8 mouse cellular contexts compared by ENCODE assay signal in genomic region chr7:79363370-79364043, GRCm38 (mm10). TPM values are rescaled to one million over a fixed set of nuclear protein-coding genes. Genes with fewer than 3 reads are reported as not detected.
DNase-seq lines count a peak whose midpoint lies in the region; ATAC-seq lines count a peak whose summit lies in the region.

No protein-coding gene starts in this region.

- DNase-seq in layer of hippocampus, adult 11-12 months (ENCODE audit: low spot score): peak; percentile 59
- DNase-seq in layer of hippocampus, adult 9-10 months (ENCODE audit: low spot score): no peak
- DNase-seq in adrenal gland, postnatal 14 days: peak; percentile 69
- DNase-seq in kidney, postnatal 4 days: peak; percentile 43 to 56
- DNase-seq in thymus, postnatal 36 days: peak; percentile 62 to 77
- no peak for DNase-seq in ovary, postnatal 14 days (ENCODE audit: low spot score)

- no peak for ATAC-seq in heart, embryonic 11.5 days (replicated peaks; ENCODE audit: insufficient number of reproducible peaks, low FRiP score, low TSS enrichment)
- ATAC-seq in megakaryocyte-erythroid progenitor cell, adult 5-6 weeks (replicated peaks; ENCODE audit: low FRiP score, low TSS enrichment, poor library complexity, severe bottlenecking): peak; percentile 46

- no peak overlapping the region for H3K4me2 ChIP-seq in heart, embryonic 11.5 days

- no peaks in the 10 kb centered on the region for H3K36me3 ChIP-seq in heart, embryonic 11.5 days (ENCODE audit: control insufficient read depth, insufficient read depth, low read length)

- H3K9me3 ChIP-seq in heart, embryonic 11.5 days (replicated peaks; ENCODE audit: control insufficient read depth, low read length): no peaks in the 10 kb centered on the region

- no peak overlapping the region for H3K9ac ChIP-seq in heart, embryonic 11.5 days (ENCODE audit: low read depth, low read length)

- H3K27ac ChIP-seq in heart, embryonic 11.5 days (ENCODE audit: low read depth, low read length): peak overlapping the region; percentile 50; the same call in 1 of the 2 replicates

- peaks cover 43% of the 10 kb centered on the region for H3K4me1 ChIP-seq in heart, embryonic 11.5 days (ENCODE audit: control insufficient read depth, insufficient read depth, low read length)

- 22% methylated on average over 8 of the region's 8 CpGs for WGBS in heart, embryonic 11.5 days (ENCODE audit: insufficient replicate concordance)

- no peak overlapping the region for H3K4me3 ChIP-seq in heart, embryonic 11.5 days (ENCODE audit: low read depth, low read length)

- peaks cover 16% of the 10 kb centered on the region for H3K27me3 ChIP-seq in heart, embryonic 11.5 days (ENCODE audit: control insufficient read depth, insufficient read depth, low read length)

RNA-seq across cellular contexts. Expression of gene Rlbp1, which starts 23.3 kb away (rescaled TPM):
- not detected in 2 replicates for total RNA-seq in adrenal gland, postnatal 14 days (2021)
- polyA plus RNA-seq in heart, embryonic 11.5 days (2014; fragmentation: Nextera tagmentation; extraction: Ambion mirVana): 0.19 TPM in 1 of 2 replicates, not detected in the other
- total RNA-seq in megakaryocyte-erythroid progenitor cell, adult 5-6 weeks (2014; fragmentation: Nextera tagmentation): 1.9 TPM in 1 of 2 replicates, not detected in the other
- not detected in 2 replicates for total RNA-seq in megakaryocyte-erythroid progenitor cell, adult 5-6 weeks (2017)

RNA-seq across cellular contexts. Expression of gene Fanci, which starts 28.2 kb away (rescaled TPM):
- 2.0 and 3.0 TPM in 2 replicates for total RNA-seq in adrenal gland, postnatal 14 days (2021)
- 10.6 and 13.2 TPM in 2 replicates for polyA plus RNA-seq in heart, embryonic 11.5 days (2014; fragmentation: Nextera tagmentation; extraction: Ambion mirVana)
- 19.0 and 19.5 TPM in 2 replicates for total RNA-seq in megakaryocyte-erythroid progenitor cell, adult 5-6 weeks (2014; fragmentation: Nextera tagmentation)
- 25.3 and 25.6 TPM in 2 replicates for total RNA-seq in megakaryocyte-erythroid progenitor cell, adult 5-6 weeks (2017)

Comparison
In these comparisons a context has a peak if more than half of its experiments do, and no peak if none do; other contexts are left out.
1. DNase-seq: peak in layer of hippocampus, adult 11-12 months (single experiment), adrenal gland, postnatal 14 days (single experiment), kidney, postnatal 4 days (2 of 2) and thymus, postnatal 36 days (2 of 2); none in layer of hippocampus, adult 9-10 months (single experiment) and ovary, postnatal 14 days (single experiment).